Mouse (Mus musculus): ENCODE measurements around the gene Spata31.
A peak's percentile ranks its signal among the peaks of the same experiment; 100 is the strongest.

Spata31 gene

GRCm38 (mm10) chr13:64917191-64917590, at the start of gene Spata31:
Gene Spata31 (plus strand): TSS chr13:64917406.
- no peak for DNase-seq (ENCODE audit: inconsistent age in 2 of 2, low spot score in 1 of 2)

DNA sequence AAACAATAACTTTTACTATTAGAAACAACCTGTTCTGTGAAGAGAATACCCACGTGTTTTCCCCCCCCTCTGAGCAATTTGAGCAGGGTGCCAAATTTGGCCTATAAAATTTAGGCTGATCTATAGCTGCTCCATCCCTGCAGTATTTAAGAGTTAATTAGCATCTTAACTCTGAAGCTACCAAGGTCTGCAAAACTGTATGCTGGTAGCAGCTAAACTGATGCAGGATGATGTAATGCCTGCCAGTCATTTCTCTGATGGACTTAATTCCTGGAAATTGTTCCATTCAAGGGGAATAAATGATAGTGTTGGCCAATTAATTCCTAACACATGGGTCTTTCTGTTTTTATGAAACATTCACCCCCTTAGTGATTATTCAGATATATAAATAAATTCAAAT, 14.1 kb upstream of the Spata31 start:
- DNase-seq (ENCODE audit: inconsistent age in 2 of 2, low spot score in 1 of 2): no peak

DNA sequence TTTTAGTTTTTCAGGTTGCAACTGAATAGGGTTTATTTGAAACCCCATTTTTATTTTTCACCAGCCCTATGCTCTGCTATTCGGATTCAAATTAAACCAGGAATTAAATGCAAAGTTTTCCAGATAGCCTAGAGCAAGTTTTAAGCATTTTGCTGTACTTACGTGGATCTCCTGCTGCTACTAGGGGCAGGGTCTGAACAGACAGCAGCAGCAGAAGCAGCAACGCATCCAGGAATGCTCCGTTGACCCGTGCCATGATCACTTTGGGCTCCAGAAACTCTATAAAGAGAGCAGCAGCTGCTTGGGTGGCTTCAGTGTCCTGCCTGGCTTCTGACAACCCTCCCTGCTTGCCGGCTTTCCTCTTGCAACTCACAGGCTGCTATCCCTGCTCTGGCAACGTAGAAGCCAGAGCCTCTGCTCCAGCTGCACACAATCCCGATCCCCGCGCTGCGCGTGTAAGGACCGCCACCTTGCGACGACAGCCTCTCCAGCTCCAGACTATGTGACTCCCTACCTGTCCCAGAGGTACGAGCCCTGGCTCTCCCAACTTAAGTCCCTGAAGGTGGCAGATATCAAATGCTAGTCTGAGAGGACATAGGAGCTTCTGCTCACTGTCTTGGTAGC, 13.5 kb upstream of the Spata31 start, which contains the start of gene Cntnap3:
Gene Cntnap3, minus strand, starts transcription at position 371 of the 624 bp plus-strand sequence.
- DNase-seq (ENCODE audit: inconsistent age in 2 of 2, low spot score in 1 of 2): peak in 1 of 2 experiments; percentile 36
